Mouse (Mus musculus) cerebellum, adult 11 months (tissue): ENCODE results near the gene Brd3.
A peak's percentile ranks its signal among the peaks of the same experiment; 100 is the strongest.
"Not testable (repeated sequence)": the region's sequence is repeated elsewhere in the genome, so short reads cannot be mapped to it uniquely, and the experiment has no call there.

ENCODE experiments used
- DNase-seq: peaks from one replicate; pipeline ENCODE4 v3.0.0; 2022

Brd3 gene

DNA sequence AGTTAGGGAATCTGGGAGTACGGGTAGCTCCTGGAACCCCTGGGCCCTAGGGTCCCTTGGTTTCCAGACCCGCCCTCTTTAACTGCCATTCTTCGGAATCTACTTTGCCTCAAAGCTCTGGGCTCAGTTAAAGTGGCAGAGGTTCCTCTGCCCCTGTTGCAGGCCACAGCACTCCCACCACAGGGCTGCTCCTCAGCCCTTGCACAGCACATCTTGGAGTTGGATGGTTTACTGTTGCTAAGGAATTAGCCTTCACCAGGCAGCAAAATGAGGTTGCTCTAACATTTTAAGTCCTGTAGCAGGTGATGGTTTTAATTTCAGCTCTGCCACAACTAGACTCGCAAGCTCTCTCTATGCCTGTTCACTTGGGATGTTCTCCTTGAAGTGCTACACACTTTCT is at the start of gene Brd3:
Brd3 (minus strand) TSS at position 101 of the 400 bp plus-strand sequence.
- no peak for DNase-seq

DNA sequence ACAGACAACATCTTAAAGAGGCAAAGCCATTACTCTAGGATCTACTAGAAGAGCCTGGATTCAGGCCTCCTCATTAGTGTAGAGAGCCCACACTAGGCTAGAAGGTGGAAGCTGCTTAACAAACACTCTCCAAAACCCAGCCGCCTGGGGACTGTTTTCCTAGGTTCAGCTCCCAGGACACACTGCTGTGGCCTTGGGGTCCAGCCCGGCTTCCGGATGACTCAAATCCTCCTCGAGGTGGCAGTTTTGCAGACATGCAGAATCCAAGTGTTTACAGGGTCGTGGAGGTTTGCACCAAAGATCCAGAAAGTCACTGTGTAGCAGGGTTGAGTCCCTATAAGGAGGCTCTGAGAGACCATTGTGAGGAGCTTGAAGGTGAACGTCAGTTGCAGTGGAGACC is 49.5 kb upstream of the Brd3 start:
- no peak for DNase-seq

DNA sequence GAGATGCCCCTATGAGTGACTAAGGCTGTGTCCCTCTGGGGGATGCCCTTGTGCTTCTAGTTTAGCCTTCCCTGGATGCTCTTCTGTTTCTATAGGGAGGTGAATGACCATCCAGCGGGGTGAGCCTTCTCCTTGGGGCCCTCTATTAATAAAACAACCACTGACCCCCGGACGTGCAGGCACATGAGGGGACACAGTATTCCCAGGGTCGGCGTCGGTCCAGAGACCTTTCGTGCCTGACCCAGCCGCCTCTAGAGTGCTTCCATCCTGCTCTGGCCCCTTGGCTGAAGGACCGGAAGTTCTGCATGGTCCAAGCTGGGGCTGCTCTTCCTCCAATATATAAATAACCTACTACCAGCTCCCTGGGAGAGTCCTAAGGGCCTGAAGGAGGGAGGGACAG is 46.8 kb upstream of the Brd3 start:
- no peak for DNase-seq

DNA sequence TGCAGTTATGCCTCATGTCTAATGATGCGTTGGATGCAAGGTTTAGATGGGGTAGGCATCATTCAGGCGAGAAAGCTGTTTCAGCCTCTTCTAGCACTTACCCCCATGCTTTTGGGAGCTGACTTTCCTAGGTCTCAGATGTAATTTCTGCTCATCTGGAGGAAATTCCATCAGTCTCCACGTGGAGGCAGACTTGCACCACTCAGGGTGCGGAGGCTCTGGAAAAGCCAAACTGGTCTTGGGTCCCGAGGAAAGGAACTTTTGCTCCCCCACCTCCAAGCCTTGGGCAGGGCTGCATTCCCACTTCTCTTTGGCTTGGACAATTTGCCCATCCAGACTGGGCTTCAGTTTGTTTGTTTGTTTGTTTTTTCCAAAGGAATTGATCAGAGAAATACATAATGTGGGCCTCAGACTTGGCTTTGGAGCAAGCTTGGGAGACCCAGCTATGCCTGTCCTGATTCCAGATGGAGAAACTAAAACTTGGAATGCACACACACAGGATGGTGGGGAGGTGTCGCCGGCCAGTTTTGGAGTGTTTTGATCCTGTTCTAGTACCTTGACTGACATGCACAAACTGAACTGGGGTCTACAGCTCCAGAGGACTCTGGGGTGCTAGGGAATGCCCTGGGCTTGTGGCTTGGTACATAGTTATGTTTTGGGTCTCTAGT is 45.3 kb upstream of the Brd3 start:
- peak; percentile 49 for DNase-seq

DNA sequence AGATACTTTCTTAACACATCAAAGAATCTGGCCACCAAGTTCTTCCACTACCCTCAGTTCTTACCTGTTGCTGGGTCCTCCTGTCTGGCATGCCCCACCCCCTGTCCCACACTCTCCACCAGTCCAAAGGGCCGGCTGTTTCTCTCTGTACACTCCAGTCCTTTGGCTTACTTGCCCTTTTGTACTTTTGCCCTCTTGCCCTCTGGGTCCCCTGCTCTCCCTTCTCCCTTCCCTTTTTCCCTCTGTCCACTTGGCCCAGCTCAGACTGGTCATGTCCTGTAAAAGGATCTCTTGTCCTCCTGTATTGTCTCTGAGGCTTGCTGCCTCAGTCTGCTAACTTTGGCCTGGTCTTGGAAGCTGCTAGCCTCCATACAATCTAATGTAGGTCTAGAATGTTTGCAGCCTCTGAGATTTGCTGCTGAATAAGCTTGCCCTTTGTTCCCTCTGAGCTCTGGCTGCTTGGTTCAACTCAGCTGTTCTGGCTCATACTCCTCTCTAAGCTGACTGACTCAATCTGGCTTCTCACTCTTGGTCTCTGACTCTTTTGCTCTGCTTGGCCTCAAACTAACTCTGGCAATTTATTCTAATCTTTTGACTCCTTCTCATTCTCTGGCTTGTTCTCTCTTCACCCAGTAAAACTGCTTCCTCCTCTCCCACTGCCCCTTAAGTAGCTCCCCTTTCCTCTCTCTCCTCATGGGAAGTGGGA is 41.4 kb upstream of the Brd3 start:
- no peak for DNase-seq

DNA sequence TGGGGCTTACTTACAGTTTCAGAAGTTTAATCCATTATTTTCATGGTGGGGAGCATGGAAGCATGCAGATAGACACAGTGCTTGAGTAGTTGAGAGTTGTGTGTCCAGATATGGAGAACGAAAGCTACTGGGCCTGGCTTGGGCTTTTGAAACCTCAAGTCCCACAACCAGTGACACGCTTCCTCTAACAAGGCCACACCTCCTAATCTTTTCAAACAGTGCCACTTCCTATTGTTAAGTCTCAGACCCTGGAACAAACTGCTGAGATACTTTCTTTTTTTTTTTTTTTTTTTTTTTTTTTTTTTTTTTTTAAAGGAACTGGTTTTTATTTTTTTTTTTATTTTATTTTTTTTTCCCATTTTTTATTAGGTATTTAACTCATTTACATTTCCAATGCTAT is 40.5 kb upstream of the Brd3 start:
- DNase-seq = no peak

DNA sequence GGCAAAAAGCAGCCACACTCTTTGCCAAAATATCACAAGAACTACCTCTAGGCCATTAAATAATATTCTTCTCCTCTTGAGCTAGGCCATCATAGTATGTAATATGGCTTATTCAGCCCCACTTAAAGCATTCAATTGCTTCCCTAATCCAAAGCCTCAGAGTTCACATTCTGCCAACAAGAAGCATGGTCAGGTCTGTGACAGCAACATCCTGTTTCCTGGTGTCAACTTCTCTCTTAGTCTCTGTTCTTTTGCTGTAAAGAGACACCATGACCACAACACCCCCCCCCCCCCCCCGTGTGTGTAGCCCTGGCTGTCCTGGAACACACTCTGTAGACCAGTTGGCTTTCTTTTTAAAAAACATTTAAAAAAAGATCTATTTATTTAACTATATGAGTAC is 39.9 kb upstream of the Brd3 start:
- no peak for DNase-seq

DNA sequence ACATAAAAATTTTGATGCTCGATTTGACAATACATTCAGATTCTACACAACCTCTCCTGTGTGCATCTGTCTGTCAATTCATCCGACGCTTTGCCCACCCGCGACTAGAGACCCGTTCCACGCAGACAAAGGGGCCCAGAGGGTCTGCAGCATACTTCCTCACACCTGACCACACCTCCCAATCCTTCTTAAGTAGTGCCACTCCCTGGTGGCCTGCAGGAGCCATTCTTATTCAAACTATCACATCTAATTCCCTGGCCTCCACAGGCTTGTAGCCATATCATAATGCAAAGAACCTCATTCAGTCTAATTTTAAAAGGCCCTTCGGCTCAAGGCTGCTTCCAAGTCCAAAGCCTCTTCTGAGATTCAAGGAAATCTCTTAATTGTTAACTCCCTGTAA is 38.6 kb upstream of the Brd3 start:
- not testable (repeated sequence) for DNase-seq

DNA sequence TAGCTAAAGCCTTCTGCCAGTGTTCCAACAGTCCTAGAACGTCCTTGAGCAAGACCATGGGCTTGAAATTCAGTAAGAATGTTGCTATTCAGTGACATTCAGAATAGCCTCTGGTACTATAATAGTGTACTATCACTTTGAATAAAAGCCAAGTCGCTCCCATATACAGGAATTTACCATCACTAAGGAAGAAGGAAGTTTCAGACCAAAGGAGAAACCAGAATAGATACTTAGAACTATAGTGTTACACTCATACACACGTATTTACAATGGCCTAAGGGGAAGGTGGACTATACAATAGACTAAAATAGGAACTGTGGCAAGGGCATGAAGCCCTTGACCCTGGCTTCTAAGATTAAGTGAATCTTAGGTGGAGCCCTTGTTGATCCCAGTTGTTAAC is 38.1 kb upstream of the Brd3 start:
- DNase-seq = not testable (repeated sequence)

DNA sequence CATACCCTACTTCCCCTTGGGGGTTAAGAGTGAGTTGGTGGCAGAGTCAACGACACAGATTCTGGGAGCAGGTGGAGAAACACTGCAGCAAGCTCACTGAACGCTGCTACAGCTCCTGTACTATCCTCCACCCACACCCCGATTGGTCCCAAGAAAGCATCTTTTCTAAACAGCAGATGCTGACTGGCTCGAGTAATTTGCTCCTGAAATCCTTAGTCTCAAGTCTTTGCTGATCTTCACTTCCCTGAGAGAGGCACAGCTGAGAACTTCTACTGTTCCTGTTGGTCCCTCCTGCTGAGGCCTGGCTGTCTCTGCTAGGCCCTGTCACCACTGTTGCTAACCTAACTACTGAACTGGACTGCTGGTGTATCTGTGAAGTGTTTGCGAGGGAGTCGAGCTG is 37.2 kb upstream of the Brd3 start:
- no peak for DNase-seq

DNA sequence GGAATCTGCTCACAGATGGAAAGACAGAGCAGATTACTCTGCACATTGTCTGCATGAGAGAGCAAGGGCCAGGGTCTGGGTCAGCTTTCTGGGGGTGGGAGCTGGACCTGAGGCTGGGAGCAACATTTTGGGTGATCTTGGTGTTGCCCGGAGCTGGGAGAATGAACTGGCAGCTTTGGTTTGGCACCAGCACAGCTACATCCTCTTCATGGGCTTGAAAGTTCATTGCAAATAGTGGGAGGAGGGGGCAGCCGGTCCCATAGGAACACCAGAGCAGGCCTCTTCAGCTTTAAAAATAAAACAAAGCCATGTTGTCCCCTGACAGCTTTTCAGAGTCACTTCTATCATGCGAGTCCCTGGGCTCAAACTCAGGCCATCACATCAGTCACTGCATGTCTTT is 33.8 kb upstream of the Brd3 start:
- no peak for DNase-seq

DNA sequence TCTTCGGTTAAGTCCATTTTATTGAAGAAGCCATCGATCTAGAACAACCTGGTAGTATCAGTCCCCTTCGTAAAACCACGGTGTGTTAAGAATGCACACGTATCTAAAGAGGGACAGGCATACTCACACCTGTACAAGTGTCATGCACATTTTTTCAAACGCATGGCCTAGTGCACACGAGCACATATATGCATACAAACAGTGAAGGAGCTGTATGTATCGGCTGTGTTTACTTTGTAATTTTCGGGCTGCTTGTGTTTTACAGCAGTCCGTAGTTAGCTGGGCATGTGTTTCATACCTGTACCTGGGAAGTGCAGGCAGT is 33.0 kb upstream of the Brd3 start:
- no peak for DNase-seq

DNA sequence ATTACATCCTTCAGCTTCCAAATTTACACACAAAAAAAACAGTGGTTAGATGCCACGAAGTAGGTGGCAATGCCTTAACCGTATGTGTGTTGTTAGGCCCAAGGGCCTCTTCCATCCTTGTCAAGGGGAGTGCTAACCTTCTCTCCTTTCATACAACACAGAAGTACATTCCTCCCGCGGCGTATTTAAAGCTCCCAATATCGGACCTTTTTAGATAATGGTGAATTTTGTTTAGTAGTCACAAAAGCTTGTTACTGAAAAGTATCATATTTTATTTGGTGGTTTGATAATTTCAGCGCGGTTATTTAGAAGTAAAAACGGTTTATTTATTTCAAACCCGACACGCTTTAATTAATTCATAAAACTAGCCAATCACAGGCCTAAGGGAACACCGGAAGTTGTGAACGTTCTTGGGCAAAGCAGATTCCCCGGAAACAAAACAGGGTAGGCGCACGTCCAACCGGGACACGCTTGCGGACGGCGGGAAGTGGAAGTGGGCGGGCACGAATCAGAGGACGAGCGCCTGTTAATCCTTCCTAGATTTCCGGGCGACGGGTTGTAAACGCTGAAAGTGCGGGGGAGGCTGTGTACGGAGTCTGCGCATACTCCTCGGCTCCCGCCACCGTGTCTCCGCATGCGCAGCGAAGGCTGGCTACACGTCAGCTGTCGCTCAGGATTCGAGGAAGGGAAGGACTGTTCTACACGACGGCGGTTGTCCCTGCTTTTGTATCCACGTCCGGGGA is 32.5 kb upstream of the Brd3 start:
- DNase-seq = peak; percentile 99

DNA sequence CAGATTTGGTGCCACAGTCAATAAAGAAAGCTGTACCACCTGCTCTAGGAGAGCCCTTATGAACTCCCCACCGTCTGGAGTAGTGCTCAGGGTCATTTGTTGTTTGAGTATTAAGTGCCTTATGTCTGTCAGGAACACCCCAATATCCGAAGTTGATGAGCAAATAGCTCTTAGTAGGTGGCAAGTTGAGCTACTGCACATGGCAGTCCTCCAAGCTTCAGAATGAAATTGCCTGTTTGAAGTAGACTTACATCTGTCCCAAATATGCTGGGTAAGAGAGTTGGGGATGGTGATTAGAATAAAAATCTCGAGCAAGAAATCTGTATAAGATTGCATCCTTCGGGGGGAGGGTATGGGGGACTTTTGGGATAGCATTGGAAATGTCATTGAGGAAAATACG is 31.9 kb upstream of the Brd3 start:
- peak; percentile 25 for DNase-seq

DNA sequence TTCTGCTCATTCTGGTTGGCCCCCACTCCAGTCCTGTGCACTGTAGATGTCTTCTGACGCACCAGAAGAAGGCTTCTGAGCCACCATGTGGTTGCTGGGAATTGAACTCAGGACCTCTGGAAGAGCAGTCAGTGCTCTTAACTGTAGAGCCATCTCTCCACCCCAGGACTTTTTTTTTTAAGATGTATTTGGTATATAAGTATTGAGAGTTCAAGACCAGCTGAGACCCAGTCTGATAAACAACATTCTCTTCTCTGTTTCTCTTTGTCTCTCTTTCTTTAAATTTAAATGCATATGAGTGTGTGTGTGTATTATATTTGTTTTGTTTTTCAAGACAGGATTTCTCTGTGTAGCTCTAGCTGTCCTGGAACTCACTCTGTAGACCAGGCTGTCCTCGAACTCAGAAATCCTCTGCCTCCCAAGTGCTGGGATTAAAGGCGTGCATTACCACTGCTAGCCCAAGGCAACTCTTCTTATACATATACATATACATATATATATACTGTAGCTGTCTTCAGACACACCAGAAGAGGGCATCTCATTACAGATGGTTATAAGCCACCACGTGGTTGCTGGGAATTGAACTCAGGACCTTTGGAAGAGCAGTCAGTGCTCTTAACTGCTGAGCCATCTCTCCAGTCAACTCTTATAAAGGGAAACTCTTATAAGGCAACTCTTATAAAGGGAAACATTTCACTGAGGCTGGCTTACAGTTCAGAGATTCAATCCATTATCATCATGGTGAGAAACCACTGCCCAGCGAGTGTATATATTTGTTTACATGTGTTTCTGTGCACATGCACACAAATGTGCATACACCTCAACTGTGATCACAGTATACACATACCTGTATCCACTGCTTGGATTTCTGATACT is 31.2 kb upstream of the Brd3 start:
- not testable (repeated sequence) for DNase-seq

DNA sequence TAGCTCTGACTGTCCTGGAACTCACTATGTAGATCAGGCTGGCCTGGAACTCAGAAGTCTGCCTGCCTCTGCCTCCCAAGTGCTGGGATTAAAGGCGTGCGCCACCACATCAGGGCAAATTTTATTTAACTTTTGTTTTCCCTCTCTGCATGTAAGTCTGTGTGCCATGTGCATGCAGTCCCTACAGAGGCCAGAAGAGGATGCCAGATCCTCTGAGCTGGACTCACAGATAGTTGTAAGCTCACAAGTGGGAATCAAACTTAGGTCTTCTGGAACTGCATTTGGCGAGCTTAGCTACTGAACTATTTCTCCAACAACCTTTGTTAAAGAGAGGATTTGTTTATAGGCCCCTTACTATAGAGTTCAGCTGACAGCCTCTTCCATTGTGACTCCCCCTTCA is 10.8 kb upstream of the Brd3 start:
- no peak for DNase-seq

DNA sequence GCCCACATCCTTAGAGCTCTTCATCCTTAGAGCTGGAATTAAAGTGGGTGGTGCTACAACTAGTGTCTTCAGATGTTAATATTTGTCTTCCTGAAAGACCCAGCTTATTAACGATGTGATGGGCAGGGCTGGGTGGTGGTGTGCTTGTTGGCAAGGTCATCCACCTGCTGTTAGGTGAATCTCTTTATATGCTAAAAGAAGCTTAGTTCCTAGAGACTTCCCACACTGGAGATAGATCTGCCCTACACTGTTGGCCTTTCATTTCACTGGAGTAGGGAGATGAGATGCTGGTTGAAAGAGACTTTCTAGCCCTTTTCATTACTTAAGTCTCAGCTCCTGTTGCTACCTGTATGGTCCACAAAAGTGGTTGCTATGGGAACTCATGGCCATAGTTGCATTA is 8.8 kb upstream of the Brd3 start:
- DNase-seq = no peak

DNA sequence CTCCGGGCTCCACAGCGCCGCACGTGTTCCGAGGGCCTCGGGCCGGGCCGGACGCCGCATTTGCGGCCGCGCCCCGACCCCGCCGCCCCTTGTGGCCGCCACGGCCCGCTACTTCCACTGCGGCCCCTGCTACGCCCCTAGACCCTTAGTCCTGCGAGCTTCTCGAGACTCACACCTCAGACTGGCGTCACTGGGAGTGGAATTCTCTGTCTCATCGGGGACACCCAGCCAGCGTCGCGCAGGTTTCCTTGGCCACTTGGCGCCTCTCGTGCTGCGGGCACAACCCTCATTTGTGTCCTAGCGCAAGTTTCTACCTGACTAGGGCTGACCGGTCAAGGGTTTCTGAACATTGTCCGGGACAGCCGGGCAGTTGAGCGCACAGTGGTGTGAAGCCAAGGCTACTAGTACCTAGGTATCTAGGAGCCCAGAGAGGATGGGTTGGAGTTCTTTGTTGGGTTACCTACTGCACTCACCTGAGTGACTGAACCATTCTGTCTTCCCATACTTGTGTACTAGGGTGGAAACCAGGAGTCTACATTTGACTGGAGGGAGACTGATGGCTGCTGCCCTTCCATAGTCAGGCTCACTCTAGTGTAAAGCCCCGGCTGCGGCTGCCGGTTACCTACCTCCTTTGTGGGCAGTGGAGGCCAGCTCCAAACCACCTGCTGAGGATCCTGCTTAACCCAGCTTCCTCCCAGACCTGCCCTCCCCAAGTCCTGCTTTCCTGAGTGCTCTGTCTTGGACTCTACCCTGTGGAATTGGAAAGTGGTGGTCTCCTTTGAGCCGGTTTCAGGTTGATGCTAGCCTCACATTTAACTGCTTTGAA is 8.1 kb upstream of the Brd3 start:
- DNase-seq = no peak

DNA sequence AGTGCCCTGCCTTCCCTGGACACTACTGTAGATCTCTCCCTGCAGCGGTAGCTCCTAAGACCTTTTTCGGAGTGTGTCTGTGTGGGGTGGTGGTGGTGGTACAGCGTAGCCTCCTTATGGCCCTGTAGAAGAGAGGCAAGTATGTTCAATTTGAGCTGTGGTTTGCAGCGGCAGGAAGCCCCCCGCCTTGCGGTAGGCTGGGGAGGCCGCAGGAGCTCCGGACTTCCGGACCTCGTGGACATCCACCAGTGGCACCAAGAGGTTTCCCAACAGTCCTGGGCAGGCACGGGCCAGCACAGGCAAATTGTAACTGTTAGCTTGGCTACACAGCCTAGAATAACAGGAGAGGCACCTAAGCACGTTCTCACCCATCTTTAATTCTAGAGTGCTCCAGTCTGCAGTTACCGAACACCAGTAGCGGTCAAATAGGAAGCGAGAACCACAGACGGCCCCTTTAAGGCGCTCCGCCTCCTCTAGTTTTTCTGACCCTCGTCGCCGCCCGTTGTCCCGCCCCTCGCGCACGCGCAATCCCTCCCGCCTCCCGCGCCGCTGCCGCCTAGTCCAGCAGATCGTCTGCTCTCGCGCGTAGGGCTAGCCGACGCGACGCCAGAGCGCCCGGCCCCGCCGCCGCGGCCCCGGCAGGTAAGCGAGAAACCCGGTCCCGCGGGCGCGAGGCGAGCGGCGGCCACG is 7.3 kb upstream of the Brd3 start, which contains the start of gene Wdr5:
Wdr5 (plus strand) TSS at position 519 of the 690 bp plus-strand sequence.
- DNase-seq = peak; percentile 96

DNA sequence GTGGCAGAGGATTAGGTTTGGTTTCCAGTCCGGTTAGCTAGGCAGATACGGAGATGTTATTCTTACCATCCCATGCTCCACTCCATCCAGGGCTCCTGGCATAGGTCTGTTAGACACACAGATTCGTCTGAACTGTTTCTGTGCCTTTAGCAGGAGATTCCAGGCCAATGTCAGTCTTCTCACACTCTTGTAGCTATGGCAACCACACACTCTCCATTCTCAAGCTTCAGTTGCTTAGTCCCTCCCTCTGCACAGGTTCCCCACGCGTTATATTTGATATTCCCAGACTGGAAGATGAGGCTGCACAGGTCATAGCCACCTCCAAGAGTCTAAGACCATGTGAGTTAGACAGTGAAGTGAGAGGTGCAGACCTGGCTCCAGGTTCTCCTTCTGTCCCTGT is 6.4 kb upstream of the Brd3 start:
- DNase-seq = no peak

DNA sequence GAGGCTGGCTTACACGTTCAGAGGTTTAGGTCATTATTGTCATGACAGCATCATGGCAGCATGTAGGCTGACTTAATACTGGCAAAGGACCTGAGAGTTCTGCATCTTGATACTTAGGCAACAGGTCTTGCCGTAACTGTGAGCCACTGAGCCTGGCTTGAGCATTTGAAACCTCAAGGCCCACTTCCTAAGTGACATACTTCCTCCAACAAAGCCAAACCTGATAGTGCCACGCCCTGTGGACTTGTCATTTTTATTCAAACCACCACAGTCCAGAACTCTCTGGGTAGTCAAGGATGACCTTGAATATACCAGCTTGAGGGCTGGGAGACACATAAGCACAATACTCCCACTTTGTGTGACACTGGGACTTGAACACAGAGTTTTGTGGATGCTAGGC is 5.4 kb upstream of the Brd3 start:
- no peak for DNase-seq

DNA sequence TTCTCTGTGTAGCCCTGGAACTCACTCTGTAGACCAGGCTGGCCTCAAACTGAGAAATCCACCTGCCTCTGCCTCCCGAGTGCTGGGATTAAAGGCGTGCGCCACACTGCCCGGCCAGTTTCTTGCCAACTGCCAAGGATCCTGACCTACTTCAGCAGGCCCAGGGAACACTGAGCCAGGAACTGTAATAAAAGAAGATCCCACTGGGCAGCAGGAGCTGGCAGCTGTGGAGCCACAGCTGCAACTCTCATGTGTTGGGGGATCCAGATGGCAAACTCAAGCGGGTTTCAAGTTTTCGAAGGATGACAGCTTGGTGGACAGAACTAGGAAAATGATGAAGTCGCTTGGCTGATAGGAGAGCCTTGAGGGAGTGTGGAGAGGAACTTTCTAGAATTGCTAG is 3.2 kb upstream of the Brd3 start:
- DNase-seq = no peak
